Mouse (Mus musculus): Measurements from ENCODE around the gene Cux2.

GRCm38 (mm10) chr5:121841973-121842372 lies 207.9 kb downstream of the Cux2 start:
- TF ChIP-seq POLR2A (IDR thresholded peaks at IDR 0.05; ENCODE audit: borderline replicate concordance, insufficient read depth, low read length) (no peak), CTCF (IDR thresholded peaks at IDR 0.05; ENCODE audit: borderline replicate concordance, insufficient read depth, low read depth, low read length) (no peak)

Measured in cerebellum, adult 2 months (tissue).